Mouse (Mus musculus) neural tube, embryonic 13.5 days (tissue): ENCODE measurements around the gene Fam167b. TPM values are rescaled to one million over a fixed set of nuclear protein-coding genes. Genes with fewer than 3 reads are reported as not detected.
"Not testable (repeated sequence)": the region's sequence is repeated elsewhere in the genome, so short reads cannot be mapped to it uniquely, and the experiment has no call there.

Experiments
- ATAC-seq: fragments of 200-750 bp; cut with Nextera tagmentation; 2 replicates; pipeline ENCODE4 v1.8.0; 2017; ENCODE audit warnings: low read depth, mild to moderate bottlenecking, moderate TSS enrichment, moderate library complexity
- H3K27ac ChIP-seq: fragments of 300-500 bp; sonication (generic); replicated peaks from 2 replicates; pipeline ENCODE4 v1.5.1; 2015; ENCODE audit warnings: moderate library complexity, mild to moderate bottlenecking, inconsistent platforms
- H3K27me3 ChIP-seq: fragments of 300-500 bp; sonication (generic); 2 replicates; pipeline ENCODE4 v1.6.1; 2015; ENCODE audit warnings: mild to moderate bottlenecking, inconsistent platforms
- H3K36me3 ChIP-seq: fragments of 300-500 bp; sonication (generic); 2 replicates; pipeline ENCODE4 v1.6.1; 2015; ENCODE audit warnings: mild to moderate bottlenecking, inconsistent platforms
- H3K4me1 ChIP-seq: fragments of 300-500 bp; sonication (generic); replicated peaks from 2 replicates; pipeline ENCODE4 v1.6.1; 2015; ENCODE audit warnings: inconsistent platforms
- H3K4me2 ChIP-seq: fragments of 300-500 bp; sonication (generic); 2 replicates; pipeline ENCODE4 v1.6.1; 2015; ENCODE audit warnings: inconsistent platforms, mild to moderate bottlenecking, moderate library complexity
- H3K4me3 ChIP-seq: fragments of 300-500 bp; sonication (generic); 2 replicates; pipeline ENCODE4 v1.5.1; 2015; ENCODE audit warnings: mild to moderate bottlenecking, inconsistent platforms
- H3K9ac ChIP-seq: fragments of 300-500 bp; sonication (generic); 2 replicates; pipeline ENCODE4 v1.6.1; 2015; ENCODE audit warnings: moderate library complexity, mild to moderate bottlenecking, inconsistent platforms
- H3K9me3 ChIP-seq: fragments of 300-500 bp; sonication (generic); 2 replicates; pipeline ENCODE4 v1.6.1; 2016; ENCODE audit warnings: inconsistent platforms
- WGBS: fragments of 180-500 bp; shearing (Covaris S2); methylation state at CpG from one replicate; pipeline ENCODE4 v1.1.7; 2015; 5-methylcytosine and 5-hydroxymethylcytosine counted together
- polyA plus RNA-seq: library from polyadenylated mRNA; unstranded; fragments of >200 nt; fragmentation: Nextera tagmentation; extraction: Ambion mirVana; gene quantifications from 2 replicates; pipeline ENCODE4 v1.2.1, GENCODE M21; 2015

Fam167b gene
- polyA plus RNA-seq, 1 experiment from 2014 or later: 0.73 TPM

DNA sequence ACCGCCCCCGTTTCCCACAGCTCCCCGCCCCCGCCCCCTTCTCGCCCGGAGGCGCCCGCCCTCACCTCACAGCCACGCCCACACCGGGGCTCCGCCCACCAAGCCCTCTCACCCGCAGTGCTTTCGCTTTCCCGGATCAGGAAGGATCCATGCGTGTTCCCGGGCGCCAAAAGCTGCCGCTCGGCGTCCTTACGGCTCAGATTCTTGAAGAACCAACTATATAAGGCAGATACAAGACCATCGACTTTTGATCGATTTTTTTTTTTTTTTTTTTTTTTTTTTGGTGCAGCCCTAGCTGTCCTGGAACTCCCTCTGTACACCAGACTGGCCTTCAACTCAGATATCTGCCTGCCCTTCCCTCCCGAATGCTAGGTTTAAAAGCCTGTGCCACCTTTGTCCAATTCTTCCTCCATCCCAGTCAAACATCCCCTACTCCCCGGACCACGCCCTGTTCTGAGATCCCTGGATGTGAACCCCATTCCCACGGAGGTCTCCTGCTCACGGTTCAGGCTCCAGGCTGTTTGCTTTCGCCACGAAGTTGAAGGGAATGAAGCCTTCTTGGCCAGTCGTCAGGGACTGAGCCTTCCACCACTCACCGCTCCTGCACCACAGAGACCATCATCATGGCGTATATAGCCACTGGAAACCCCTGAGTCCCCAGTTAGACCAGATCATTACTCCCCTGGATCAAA is 21.7 kb downstream of the Fam167b start:
- H3K9me3 ChIP-seq: no peaks in the 10 kb centered on the region
- peak overlapping the region; percentile 74 for H3K9ac ChIP-seq
- 9% methylated on average over 32 of the region's 33 CpGs for WGBS
- H3K4me2 ChIP-seq: peak overlapping the region; percentile 87
- peak overlapping the region; percentile 59 for H3K27ac ChIP-seq
- H3K4me1 ChIP-seq: peaks cover 21% of the 10 kb centered on the region
- peak; percentile 74 for ATAC-seq
- H3K36me3 ChIP-seq: no peaks in the 10 kb centered on the region
- H3K4me3 ChIP-seq: peak overlapping the region; percentile 45
- no peaks in the 10 kb centered on the region for H3K27me3 ChIP-seq

DNA sequence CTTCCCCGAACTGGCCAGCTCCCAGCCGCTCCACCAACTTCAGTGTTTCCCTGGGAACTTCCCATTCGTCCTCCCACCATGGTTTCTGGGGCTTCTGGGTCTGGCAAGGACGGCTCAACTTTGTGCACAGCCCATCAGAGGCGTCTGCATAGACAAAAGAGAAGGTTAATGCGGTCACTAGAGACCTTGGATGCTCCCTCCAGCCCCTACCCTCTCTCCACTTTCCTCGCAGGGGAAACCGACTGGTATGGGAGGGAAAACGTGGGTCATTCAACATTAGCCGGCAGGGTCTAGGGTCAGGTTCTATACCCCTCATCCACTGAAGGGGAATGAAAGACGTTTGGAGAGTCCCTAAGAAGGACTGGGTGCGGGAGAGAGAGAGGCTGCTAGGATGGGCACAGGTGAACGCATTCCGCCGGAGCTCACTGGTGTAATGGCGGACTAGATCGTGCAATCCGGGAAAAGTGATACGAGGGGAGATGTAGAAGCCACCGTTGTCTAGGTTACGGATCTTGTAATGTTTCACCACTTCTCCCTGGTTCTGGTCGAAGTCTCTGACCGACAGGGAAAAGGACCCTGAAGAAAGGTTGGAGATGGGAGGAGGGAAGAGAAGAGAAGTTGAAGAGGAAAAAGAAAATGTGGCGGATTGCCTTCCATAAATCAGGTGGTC is 22.4 kb downstream of the Fam167b start:
- Histone ChIP-seq H3K4me1 (peaks cover 21% of the 10 kb centered on the region), H3K27ac (peak overlapping the region; percentile 77), H3K9ac (peak overlapping the region; percentile 74), H3K9me3 (no peaks in the 10 kb centered on the region), H3K4me3 (peak overlapping the region; percentile 45), H3K4me2 (peak overlapping the region; percentile 87), H3K36me3 (no peaks in the 10 kb centered on the region), H3K27me3 (no peaks in the 10 kb centered on the region)
- ATAC-seq: peak; percentile 79
- WGBS: under 1% methylated on average over 24 of the region's 24 CpGs

- peak overlapping the region; percentile 87 for H3K4me2 ChIP-seq
- H3K9me3 ChIP-seq: no peaks in the 10 kb centered on the region
- H3K4me3 ChIP-seq: peak overlapping the region; percentile 45
- H3K36me3 ChIP-seq: no peaks in the 10 kb centered on the region
- peak; percentile 67; the same call in 1 of the 2 replicates for ATAC-seq
- H3K27ac ChIP-seq: peak overlapping the region; percentile 77
- H3K9ac ChIP-seq: peak overlapping the region; percentile 74
- H3K27me3 ChIP-seq: no peaks in the 10 kb centered on the region
- H3K4me1 ChIP-seq: peaks cover 21% of the 10 kb centered on the region
- WGBS: 2% methylated on average over 16 of the region's 16 CpGs
These were observed 22.9 kb downstream of the Fam167b start for GRCm38 (mm10) chr4:129555421-129555861.

GRCm38 (mm10) chr4:129554512-129554911 is 23.8 kb downstream of the Fam167b start:
- 67% methylated on average over 6 of the region's 6 CpGs for WGBS
- H3K4me1 ChIP-seq: peaks cover 21% of the 10 kb centered on the region
- ATAC-seq, H3K9ac ChIP-seq, H3K27me3 ChIP-seq, H3K9me3 ChIP-seq, H3K27ac ChIP-seq, H3K36me3 ChIP-seq, H3K4me2 ChIP-seq, H3K4me3 ChIP-seq: not testable (repeated sequence)

DNA sequence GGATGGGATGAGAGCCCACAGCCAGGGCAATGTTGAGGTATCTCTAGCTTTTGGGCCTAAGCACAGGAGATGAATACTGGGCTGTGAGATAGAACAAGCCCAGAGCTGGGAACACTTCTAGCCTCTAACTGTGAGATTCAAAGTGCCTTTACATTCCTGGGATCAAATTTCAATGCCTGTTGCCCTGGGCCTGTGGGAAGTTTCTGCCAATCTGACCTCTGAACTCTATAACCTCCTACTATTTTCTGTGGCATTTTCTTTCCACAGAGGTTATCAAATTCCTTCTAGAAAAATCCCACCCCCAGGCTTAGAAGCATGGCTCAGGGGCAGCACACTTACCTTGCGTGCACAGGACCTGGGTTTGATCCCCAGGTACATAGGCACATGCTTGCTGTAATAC is 28.1 kb downstream of the Fam167b start:
- no peak overlapping the region for H3K27ac ChIP-seq
- H3K4me1 ChIP-seq: peaks cover 6% of the 10 kb centered on the region
- H3K9ac ChIP-seq: no peak overlapping the region
- H3K4me3 ChIP-seq: no peak overlapping the region
- no peaks in the 10 kb centered on the region for H3K27me3 ChIP-seq
- H3K9me3 ChIP-seq: no peaks in the 10 kb centered on the region
- ATAC-seq: no peak
- no peaks in the 10 kb centered on the region for H3K36me3 ChIP-seq
- 74% methylated on average over 1 of the region's 1 CpGs for WGBS
- no peak overlapping the region for H3K4me2 ChIP-seq

DNA sequence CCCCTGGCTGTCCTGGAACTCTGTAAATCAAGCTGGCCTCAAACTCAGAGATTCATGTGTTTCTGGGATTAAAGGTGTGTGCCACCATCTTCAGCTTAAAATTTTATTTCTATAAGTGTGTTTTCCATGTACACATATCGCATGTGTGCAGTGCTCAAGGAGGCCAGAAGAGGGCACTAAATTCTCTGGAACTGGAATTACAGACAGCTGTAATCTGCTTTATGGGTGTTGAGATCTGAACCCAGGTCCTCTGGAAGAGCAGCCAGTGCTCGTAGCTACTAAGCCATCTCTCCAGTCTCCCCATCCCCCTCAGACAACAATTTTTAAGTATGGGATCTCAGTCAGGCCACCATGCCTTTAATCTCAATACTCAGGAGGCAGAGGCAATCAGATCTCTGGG is 29.0 kb downstream of the Fam167b start:
- Histone ChIP-seq H3K4me3 (no peak overlapping the region), H3K27ac (no peak overlapping the region), H3K27me3 (no peaks in the 10 kb centered on the region), H3K4me2 (no peak overlapping the region), H3K4me1 (0 out of 2 replicates have a peak, but pooled peaks cover 4% of the 10 kb centered on the region), H3K9ac (no peak overlapping the region), H3K9me3 (no peaks in the 10 kb centered on the region), H3K36me3 (no peaks in the 10 kb centered on the region)
- ATAC-seq: no peak
- WGBS: 92% methylated on average over 2 of the region's 2 CpGs

DNA sequence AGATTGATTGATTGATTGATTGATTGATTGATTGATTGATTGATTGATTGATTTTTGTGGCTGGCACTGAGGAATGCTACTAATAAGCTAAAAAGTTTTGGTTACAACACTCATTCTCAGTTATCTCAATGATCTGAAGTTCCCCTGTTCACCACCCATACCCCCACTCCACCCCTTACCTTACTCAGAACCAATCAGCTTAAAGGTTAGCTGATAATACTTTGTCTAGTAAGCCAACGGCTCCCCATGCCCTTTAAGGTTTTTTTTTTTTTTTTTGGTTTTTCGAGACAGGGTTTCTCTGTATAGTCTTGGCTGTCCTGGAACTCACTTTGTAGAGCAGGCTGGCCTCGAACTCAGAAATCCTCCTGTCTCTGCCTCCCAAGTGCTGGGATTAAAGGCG is 30.7 kb downstream of the Fam167b start:
- not testable (repeated sequence) for ATAC-seq
- 88% methylated on average over 4 of the region's 4 CpGs for WGBS

DNA sequence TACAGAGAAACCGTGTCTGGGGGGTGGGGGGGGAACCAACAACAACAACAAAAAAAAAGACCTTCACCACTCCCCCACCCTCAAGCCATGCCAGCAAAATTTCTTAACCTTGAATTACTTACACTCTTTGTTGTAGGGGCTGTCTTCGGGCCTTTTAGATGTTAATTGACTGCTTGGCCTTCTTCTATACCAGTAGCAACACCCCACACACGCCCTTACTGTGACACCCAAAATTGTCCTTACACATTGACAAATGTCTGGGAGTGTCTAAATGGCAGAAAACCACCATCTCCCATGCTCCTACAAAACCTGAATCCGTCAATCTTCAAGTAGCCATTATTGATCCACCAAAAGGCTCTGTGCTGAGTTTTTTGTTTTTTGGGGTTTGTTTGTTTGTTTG is 34.2 kb downstream of the Fam167b start:
- 77% methylated on average over 4 of the region's 4 CpGs for WGBS
- no peak for ATAC-seq

More for the DNA sequence above, 30.7 kb downstream of the Fam167b start:
- not testable (repeated sequence) for H3K4me2 ChIP-seq, H3K4me3 ChIP-seq, H3K9me3 ChIP-seq, H3K9ac ChIP-seq, H3K4me1 ChIP-seq, H3K27ac ChIP-seq, H3K36me3 ChIP-seq, H3K27me3 ChIP-seq

GRCm38 (mm10) chr4:129542592-129543141 is 35.7 kb downstream of the Fam167b start, which contains the start of gene Hdac1:
Gene Hdac1, minus strand, starts transcription at chr4:129542713.
- H3K9me3 ChIP-seq: no peaks in the 10 kb centered on the region
- WGBS: under 1% methylated on average over 46 of the region's 46 CpGs

More for the DNA sequence above, 34.2 kb downstream of the Fam167b start:
- H3K4me2 ChIP-seq: no peak overlapping the region
- H3K4me3 ChIP-seq: no peak overlapping the region
- H3K9ac ChIP-seq: no peak overlapping the region
- H3K27ac ChIP-seq: no peak overlapping the region
- H3K27me3 ChIP-seq: no peaks in the 10 kb centered on the region
- peaks cover 9% of the 10 kb centered on the region; the same call in 1 of the 2 replicates for H3K36me3 ChIP-seq
- peaks cover 29% of the 10 kb centered on the region for H3K4me1 ChIP-seq
- H3K9me3 ChIP-seq: no peaks in the 10 kb centered on the region

DNA sequence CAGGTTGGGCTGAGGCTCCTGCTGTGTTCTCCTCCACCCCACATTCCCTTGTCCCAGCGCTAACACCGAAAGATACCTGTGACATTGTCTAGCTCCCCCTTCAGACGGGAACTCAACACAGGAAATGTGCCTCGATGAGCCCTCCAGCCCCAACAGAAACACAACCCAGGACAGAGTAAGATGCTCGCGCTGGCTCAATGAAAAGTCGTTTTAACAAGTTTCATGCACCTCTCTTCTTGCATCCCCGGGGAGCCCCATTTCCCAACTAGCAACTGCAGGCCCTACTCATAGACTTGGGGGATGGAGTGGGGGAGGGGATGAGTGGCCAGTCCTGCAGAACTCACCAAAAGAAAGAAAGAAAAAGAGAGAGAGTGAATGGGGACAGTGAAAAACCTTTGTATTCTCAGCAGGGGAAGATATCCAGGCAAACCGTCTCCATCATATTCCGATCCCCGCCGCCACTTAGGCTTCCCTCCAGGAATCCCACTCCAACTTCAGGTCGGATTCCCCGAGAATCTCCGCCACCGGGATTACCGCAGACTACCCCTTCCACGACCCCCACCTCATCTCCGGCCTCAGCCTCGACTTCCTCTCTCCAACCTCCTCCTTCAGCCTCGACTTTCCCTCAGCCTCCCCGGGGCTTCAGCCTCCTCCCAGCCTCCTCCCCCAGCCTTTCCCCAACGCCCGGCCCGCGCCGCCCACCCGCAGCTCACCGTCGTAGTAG is 36.3 kb downstream of the Fam167b start:
- H3K4me2 ChIP-seq: peak overlapping the region; percentile 79
- peaks cover 29% of the 10 kb centered on the region for H3K4me1 ChIP-seq
- peaks cover 12% of the 10 kb centered on the region; the same call in 1 of the 2 replicates for H3K36me3 ChIP-seq
- no peaks in the 10 kb centered on the region for H3K27me3 ChIP-seq
- peak overlapping the region; percentile 89 for H3K9ac ChIP-seq
- under 1% methylated on average over 29 of the region's 30 CpGs for WGBS
- H3K4me3 ChIP-seq: peak overlapping the region; percentile 84
- H3K9me3 ChIP-seq: no peaks in the 10 kb centered on the region
- peak; percentile 55 for ATAC-seq
- H3K27ac ChIP-seq: peak overlapping the region; percentile 85

More at GRCm38 (mm10) chr4:129542592-129543141, 35.7 kb downstream of the Fam167b start, which contains the start of gene Hdac1:
- peak; percentile 99 for ATAC-seq
- Histone ChIP-seq H3K4me2 (peak within 1 kb of the TSS; percentile 79), H3K27me3 (no peaks in the 10 kb centered on the region), H3K36me3 (peaks cover 12% of the 10 kb centered on the region; the same call in 1 of the 2 replicates), H3K27ac (peak within 1 kb of the TSS; percentile 85), H3K4me3 (peak within 1 kb of the TSS; percentile 84), H3K9ac (peak within 1 kb of the TSS; percentile 89), H3K4me1 (peaks cover 29% of the 10 kb centered on the region)

GRCm38 (mm10) chr4:129540012-129540411 is 38.3 kb downstream of the Fam167b start:
- H3K9ac ChIP-seq: no peak overlapping the region
- ATAC-seq: no peak
- no peak overlapping the region for H3K4me2 ChIP-seq
- peaks cover 25% of the 10 kb centered on the region for H3K36me3 ChIP-seq
- 88% methylated on average over 6 of the region's 6 CpGs for WGBS
- no peaks in the 10 kb centered on the region for H3K27me3 ChIP-seq
- no peaks in the 10 kb centered on the region for H3K9me3 ChIP-seq
- no peak overlapping the region for H3K4me3 ChIP-seq
- H3K4me1 ChIP-seq: peaks cover 29% of the 10 kb centered on the region
- no peak overlapping the region for H3K27ac ChIP-seq
